Mouse (Mus musculus) kidney, postnatal 4 days (tissue): ENCODE data around the gene Bub3.

Source experiments
- DNase-seq, 2 experiments: peaks; one replicate each; pipeline ENCODE4 v3.0.0; 2021; ENCODE audit warnings: mixed read lengths in 2 of 2

Gene Bub3

DNA sequence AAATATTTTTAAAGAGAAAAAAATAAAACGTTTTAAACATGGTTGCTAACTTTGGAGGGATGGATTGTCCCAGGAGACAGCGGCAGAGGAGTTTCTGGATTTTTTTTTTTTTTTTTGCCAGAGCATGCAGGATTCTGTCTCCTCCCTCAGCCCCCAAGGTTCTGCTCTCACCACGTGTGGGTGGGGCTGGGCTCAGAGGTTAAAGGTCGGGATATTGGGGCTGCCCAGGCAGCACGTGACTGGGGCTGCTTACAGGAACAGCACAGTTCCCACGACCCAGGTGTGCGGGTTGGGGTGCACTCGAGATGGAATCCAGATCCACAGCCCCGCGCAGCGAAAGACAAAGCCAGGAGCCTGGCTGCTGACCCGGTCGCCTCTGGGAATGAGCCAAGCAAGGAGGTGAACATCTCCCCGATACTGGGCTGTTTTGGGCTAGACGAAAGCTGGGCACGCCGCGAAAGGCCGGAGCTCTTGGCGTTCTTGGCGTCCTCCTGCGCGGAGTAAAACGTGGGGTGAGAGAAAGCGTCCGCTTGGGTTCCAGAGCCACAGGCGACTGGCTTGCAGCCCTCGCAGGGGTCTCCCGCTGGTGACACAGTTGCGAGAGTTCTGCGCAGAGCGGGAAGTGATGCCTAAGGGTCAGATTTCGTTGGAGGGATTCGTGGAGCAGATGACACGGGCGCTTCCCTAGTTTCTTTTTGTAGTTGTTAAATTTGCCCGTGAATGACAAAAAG is 3.3 kb upstream of the Bub3 start:
- peak; percentile 32 to 47 for DNase-seq

DNA sequence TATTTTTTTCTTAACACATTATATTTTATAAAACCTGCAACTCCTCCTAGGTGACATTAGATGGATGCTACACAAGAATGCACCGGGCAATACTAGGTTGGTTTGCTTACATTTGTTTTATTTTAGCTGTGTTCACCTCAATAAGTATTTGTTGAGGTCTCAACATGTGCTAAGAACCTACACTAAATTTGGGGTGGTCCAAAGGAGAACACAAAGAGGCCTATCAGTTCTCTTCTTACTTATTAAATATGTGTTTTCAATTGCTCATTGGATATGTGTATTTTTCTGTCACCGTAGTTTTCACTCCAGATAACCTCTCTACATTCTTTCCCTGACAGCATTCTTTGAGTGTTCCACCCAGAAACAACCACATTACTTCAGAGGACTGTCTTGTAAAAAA is 2.3 kb upstream of the Bub3 start:
- DNase-seq, result no peak

DNA sequence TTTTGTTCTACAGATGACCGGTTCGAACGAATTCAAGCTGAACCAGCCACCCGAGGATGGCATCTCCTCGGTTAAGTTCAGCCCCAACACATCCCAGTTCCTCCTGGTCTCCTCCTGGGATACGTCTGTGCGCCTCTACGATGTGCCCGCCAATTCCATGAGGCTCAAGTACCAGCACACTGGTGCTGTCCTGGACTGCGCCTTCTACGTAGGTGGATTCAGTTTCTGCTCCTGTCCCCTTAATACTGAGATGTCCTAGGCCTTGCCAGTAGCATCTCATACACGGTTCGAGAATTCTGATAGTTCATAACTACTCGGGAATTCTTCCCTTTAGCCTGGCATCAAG is 648 bp downstream of the Bub3 start:
- no peak for DNase-seq

DNA sequence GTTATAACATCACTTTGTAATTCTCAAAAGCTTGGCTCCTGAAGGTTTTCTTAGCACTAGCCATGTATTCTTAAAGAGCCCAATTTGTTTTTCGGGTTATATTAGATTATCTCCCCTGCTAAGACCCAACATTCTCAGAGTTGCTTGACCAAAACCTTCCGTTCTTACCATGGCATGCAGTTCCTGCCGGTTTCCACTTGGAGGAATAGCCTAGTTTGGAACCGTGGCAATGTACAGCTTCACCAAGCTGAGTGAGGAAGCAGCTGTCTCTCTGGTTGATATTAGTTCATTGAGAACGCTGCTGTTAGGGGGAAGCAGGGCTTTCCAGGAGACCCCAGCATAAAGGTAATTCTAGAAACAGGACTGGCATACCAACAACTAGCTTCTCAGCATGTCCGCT is 15.2 kb downstream of the Bub3 start:
- DNase-seq, result no peak

DNA sequence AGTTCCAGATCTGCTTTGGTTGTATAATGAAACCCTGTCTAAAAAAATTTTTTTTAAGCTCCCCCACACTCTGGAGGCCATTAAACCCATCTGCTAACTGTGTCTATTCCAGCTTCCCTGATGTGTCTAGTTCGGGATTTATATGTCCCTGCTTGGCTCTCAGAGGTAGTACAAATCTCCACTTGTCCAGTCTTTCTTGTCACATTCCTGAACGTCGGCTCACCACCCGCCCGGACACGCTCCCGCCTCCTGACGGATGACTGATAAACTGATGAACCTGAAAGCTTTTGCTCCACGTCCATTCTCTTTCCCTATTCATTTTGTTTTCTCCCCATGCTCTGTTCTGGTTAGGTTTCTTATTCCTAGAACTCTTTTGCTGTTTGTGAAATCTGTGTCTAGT is 22.2 kb downstream of the Bub3 start:
- DNase-seq, result no peak

DNA sequence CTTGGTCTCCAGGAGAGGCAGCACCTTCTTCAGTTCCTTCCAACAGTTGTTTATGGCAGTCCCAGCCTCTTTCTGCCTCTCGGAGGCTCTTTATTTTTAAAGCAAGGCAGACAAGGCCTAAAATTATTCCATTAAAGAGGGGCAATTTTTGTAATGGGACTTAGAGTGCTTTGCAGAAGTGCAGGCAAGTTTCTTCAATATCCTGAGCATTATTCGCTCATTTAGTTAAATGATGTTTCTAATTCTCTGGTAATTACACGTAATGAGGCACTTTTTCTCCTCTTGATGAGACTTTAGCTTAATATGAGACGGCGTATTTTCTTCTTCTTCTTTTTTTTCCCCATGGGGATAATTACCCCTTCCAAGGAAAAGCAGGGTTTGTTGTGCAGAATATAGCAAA is 25.5 kb downstream of the Bub3 start:
- no peak for DNase-seq

DNA sequence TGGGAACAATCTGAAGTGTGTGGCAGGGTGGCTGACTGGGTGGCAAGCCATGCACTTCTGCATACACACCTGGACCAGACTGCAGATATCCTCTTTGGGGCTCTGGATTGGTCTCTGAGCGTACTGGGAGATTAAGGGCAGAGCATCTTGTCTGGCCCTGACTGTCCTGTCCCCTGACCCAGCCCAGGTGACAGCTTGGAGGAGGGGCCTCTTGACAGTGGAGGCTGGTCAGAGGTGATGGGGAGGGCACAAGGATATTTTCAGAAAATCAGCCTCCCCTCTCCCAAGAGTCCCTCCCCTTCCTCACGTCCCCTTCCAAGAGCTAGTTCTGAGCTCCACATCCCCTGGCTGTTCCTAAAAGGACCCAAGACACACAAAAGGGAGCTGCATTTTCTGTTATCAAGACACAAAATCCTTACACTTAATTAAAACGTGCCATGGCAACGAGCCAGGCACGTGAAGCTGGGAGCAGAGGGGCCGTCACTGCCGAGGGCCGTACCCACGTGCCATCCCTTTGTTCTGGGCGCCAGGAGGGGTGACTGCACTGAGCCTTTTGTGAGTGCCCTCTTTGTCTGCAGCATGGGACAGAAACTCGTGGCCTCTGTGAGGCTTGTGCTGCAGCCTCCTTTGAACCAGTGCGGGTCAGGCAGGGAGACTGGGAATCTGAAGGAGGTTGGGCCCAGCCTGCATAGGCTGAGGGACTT is 37.9 kb downstream of the Bub3 start:
- DNase-seq, result peak; percentile 11 to 18

DNA sequence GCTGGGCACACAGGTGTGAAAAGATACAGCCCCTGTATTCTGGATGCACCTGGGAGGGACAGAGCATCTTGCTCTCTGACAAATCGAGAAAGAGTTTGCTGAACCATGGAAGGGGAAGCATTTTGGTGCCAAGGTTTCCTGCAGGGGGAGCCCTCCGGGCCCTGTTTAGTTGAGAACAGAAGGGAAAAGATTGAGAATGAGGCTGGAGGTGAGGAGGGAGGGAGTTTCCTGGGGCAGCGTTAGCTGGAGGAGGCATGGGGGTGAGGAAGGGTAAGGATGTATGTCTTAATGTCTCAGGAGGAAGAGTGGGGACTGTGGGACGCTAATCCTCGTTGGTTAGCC is 38.4 kb downstream of the Bub3 start:
- DNase-seq, result peak; percentile 62 to 65

DNA sequence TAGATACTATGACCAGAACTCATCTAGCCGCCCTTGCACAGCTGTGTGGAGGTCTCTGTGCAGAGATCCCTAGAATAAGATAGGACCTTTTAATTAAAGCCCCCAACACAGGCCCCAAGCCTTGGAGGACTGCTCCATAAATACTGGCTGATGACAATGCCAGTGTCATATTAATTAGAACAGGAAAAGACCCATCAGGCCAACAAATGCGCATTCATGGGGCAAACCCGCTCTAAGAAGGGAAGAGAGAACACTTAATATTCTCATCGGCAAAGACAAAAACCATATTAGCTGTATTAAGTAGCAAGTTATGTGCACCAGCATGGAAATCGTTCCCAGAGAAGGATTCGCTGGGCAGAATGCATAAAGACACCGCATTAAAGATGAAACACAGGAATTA is 42.1 kb downstream of the Bub3 start:
- DNase-seq, result no peak

DNA sequence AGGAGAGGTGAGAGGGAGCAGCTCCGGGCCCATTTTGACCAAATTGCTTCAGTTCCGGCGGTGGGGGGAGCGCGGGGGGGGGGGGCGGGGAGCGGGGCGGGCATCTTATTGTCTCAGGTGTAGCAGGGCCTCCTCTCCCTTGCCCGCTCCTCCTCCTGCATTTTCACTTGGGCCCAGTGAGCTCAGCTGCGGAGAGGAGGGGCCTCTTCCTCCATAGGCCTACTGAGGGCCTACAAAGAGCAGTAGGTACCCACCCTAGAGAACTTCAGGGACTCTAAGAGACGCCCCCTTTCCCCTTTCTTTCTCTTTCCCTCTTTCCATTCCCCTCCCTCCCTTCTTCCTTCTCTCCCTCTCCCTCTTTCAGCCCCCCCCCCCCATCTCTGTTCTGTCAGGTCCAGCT is 43.2 kb downstream of the Bub3 start:
- DNase-seq, result no peak

DNA sequence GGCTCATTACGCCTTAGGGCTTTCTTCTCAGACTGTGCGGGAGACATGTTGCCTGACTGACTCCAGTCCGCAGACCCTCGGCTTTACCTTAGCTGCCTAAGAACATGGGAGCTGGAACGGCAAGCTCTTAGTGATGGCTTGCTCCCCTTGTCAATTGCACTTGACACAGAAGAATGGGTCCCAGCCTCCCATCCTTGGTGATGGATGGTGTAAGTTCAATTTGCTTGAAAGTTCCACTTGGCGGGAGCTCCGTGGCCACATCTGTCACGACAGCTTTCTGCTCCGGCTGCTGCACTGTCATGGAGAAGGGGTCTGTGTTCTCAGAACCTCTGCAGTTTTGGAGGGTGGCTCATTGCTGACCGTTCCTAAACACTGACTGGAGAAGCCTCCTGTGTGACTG is 44.9 kb downstream of the Bub3 start:
- DNase-seq, result no peak

DNA sequence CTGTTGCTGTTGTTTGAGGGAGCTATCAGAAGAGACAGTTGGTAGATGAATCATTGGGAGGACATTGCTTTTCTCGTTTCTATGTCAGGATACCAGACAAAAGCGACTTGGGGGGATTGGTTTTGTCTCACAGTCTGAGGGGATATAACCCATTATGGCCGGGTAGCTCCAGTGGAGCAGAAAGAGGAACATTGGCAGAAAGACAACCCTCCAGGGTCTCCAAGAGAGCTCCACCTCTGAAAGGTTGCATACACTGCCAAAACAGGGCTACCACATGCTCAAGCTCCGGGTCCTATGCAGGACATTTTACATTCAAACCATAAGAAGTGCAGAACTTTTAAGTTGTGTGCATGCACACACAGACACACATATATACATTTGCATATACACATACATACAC is 45.5 kb downstream of the Bub3 start:
- no peak for DNase-seq

DNA sequence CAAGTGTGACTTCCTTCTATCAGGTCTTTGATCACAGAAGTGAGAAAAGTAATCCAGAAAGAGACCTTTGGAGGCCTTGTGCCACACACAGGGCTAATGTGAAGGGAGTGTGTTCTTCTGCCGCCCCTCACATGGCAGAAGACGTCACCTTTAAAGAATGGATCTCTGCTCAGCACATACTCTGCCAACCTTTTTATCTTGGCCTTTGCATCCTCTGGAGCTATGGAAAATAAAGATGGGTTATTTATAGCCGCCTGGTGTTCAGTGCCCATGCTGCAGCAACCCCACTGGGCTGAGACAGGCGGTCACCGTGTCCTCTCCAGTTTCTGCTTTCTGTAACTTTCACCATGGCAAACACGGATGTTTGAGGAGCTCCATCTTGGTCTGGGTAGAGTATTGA is 48.0 kb downstream of the Bub3 start:
- no peak for DNase-seq

DNA sequence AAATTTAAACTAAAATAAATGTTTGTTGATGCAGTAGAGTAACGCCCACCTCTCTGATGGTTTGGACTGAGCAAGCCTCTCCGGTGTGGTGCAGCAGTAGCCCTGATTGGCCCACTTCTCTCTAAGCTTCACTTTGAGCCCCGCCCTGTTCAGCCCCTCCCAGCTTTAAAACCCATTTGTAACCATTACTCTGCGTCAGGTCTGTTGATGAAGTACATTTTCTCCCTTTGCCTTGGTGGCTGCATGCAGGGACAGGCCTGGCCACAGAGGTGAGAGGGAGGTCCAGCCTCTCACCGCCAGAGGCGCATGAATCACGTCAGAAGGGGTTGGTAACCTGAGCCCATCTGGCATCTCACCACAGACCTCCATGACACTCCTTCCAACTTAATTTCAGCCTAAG is 49.7 kb downstream of the Bub3 start:
- DNase-seq, result peak in 1 of 2 experiments; percentile 20
